Mouse (Mus musculus) C2C12 (cell line): ENCODE results near the gene Usp2.

Source experiments
- CTCF ChIP-seq: IDR thresholded peaks from one replicate; pipeline ENCODE4 v1.5.1; 2011; ENCODE audit not compliant: control insufficient read depth, insufficient read depth, insufficient read length
- MYOG ChIP-seq: IDR thresholded peaks from one replicate; pipeline ENCODE4 v1.6.1; 2011; ENCODE audit not compliant: control insufficient read depth, insufficient read length; ENCODE audit errors: extremely low read depth

GRCm38 (mm10) chr9:44085741-44086665 lies 19.2 kb downstream of the Usp2 start:
- TF ChIP-seq MYOG (no peak), CTCF (no peak)
